Mouse (Mus musculus): Measurements from ENCODE around the gene Cfap100. TPM values are rescaled to one million over a fixed set of nuclear protein-coding genes. Genes with fewer than 3 reads are reported as not detected.

The Cfap100 gene
- polyA plus RNA-seq, 1 experiment from 2014 or later, result 0.40 TPM

DNA sequence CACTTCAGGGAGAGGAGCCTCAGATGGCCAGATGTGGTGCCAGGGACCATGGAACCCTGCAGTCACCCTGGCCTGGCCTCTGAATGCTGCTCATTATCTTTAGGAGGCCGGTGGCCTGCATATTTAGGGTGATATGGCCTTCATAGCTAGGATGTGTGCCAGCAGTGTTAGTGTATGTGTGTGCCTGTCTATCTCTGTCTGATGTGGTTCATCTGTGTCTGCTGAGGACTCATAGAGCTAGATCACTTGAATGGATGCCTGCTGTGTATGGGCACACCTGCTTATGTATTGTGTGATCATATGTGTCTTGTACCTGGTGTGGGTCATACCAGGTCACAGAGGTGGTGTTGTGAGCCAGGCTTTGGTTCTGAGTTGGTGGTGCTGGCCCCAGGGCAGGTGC, 39.6 kb upstream of the Cfap100 start:
- 60% methylated on average over 1 of the region's 1 CpGs for WGBS
- Histone ChIP-seq H3K27me3 (replicated peaks) (no peaks in the 10 kb centered on the region), H3K4me1 (peaks cover 13% of the 10 kb centered on the region; the same call in 1 of the 2 replicates), H3K36me3 (no peaks in the 10 kb centered on the region), H3K9ac (no peak overlapping the region), H3K4me2 (no peak overlapping the region), H3K27ac (no peak overlapping the region), H3K4me3 (replicated peaks) (no peak overlapping the region), H3K9me3 (no peaks in the 10 kb centered on the region)
- no peak for ATAC-seq (ENCODE audit: insufficient read depth, low FRiP score, low read depth)

DNA sequence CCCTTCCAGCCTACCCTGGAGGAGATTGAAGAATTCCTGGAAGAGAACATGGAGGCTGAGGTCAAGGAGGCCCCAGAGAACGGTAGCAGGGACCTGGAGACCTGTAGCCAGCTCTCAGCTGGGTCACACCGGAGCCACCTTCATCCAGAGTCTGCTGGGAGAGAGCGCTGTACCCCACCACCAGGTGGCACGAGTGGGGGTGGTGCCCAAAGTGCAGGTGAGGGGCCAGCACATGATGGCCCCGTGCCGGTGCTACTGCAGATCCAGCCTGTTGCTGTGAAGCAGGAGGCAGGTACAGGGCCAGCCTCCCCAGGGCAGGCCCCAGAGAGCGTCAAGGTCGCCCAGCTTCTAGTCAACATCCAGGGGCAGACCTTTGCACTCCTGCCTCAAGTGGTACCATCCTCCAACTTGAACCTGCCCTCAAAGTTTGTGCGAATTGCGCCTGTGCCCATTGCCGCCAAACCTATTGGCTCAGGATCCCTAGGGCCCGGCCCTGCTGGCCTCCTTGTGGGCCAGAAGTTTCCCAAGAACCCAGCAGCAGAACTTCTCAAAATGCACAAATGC, 38.3 kb upstream of the Cfap100 start:
- Histone ChIP-seq H3K9me3 (no peaks in the 10 kb centered on the region), H3K9ac (no peak overlapping the region), H3K4me1 (peaks cover 19% of the 10 kb centered on the region; the same call in 1 of the 2 replicates), H3K27me3 (replicated peaks) (peaks cover 3% of the 10 kb centered on the region), H3K36me3 (no peaks in the 10 kb centered on the region), H3K4me2 (no peak overlapping the region), H3K4me3 (replicated peaks) (no peak overlapping the region), H3K27ac (no peak overlapping the region)
- WGBS, result 87% methylated on average over 12 of the region's 12 CpGs
- ATAC-seq (ENCODE audit: insufficient read depth, low FRiP score, low read depth), result no peak

DNA sequence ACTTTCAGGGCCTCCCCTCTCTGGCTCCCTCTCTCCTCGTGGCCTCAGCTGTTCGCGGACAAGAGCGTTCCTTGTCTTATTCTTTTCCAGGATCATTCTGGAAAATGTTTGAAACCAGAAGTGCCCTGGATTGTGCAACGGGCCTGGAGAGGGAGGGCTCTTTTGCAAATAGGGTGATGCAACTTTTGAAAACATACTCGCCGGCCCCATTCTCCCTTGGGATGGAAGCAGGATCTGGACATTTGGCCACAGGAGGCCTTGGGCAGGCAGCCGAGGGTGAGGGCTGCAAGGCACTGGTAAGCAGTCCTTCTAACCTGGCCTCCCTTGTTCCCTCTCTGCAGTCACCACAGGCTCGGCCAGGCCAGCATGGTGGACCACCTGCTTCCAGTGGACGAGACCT, 37.5 kb upstream of the Cfap100 start:
- no peak for ATAC-seq (ENCODE audit: insufficient read depth, low FRiP score, low read depth)
- WGBS, result 71% methylated on average over 10 of the region's 10 CpGs
- H3K4me2 ChIP-seq, result no peak overlapping the region
- H3K4me1 ChIP-seq, result peaks cover 17% of the 10 kb centered on the region; the same call in 1 of the 2 replicates
- no peak overlapping the region for H3K27ac ChIP-seq
- H3K27me3 ChIP-seq (replicated peaks), result peaks cover 12% of the 10 kb centered on the region
- no peak overlapping the region for H3K4me3 ChIP-seq (replicated peaks)
- H3K36me3 ChIP-seq, result no peaks in the 10 kb centered on the region
- H3K9me3 ChIP-seq, result no peaks in the 10 kb centered on the region
- no peak overlapping the region for H3K9ac ChIP-seq

- no peak overlapping the region for H3K9ac ChIP-seq
- H3K4me2 ChIP-seq, result no peak overlapping the region
- peaks cover 11% of the 10 kb centered on the region; the same call in 1 of the 2 replicates for H3K4me1 ChIP-seq
- peaks cover 19% of the 10 kb centered on the region for H3K27me3 ChIP-seq (replicated peaks)
- WGBS, result 93% methylated on average over 11 of the region's 11 CpGs
- H3K9me3 ChIP-seq, result no peaks in the 10 kb centered on the region
- H3K36me3 ChIP-seq, result no peaks in the 10 kb centered on the region
- ATAC-seq (ENCODE audit: insufficient read depth, low FRiP score, low read depth), result no peak
- no peak overlapping the region for H3K27ac ChIP-seq
- no peak overlapping the region for H3K4me3 ChIP-seq (replicated peaks)
Measured at GRCm38 (mm10) chr6:90465028-90465640, 36.5 kb upstream of the Cfap100 start.

- ATAC-seq (ENCODE audit: insufficient read depth, low FRiP score, low read depth), result no peak
- no peaks in the 10 kb centered on the region for H3K36me3 ChIP-seq
- peaks cover 11% of the 10 kb centered on the region; the same call in 1 of the 2 replicates for H3K4me1 ChIP-seq
- H3K4me3 ChIP-seq (replicated peaks), result peak overlapping the region; percentile 65
- no peaks in the 10 kb centered on the region for H3K9me3 ChIP-seq
- H3K9ac ChIP-seq, result no peak overlapping the region
- peak overlapping the region; percentile 100 for H3K4me2 ChIP-seq
- WGBS, result 36% methylated on average over 7 of the region's 7 CpGs
- no peak overlapping the region for H3K27ac ChIP-seq
- H3K27me3 ChIP-seq (replicated peaks), result peaks cover 19% of the 10 kb centered on the region
Measured at GRCm38 (mm10) chr6:90463890-90464421, 35.4 kb upstream of the Cfap100 start.

GRCm38 (mm10) chr6:90463228-90463862, 34.7 kb upstream of the Cfap100 start:
- Histone ChIP-seq H3K9ac (peak overlapping the region; percentile 58; the same call in 1 of the 2 replicates), H3K4me1 (peaks cover 11% of the 10 kb centered on the region; the same call in 1 of the 2 replicates), H3K9me3 (no peaks in the 10 kb centered on the region), H3K4me3 (replicated peaks) (peak overlapping the region; percentile 65), H3K4me2 (peak overlapping the region; percentile 100), H3K27ac (peak overlapping the region; percentile 31), H3K36me3 (no peaks in the 10 kb centered on the region), H3K27me3 (replicated peaks) (peaks cover 19% of the 10 kb centered on the region)
- ATAC-seq (ENCODE audit: insufficient read depth, low FRiP score, low read depth), result peak; percentile 89
- WGBS, result under 1% methylated on average over 31 of the region's 31 CpGs

DNA sequence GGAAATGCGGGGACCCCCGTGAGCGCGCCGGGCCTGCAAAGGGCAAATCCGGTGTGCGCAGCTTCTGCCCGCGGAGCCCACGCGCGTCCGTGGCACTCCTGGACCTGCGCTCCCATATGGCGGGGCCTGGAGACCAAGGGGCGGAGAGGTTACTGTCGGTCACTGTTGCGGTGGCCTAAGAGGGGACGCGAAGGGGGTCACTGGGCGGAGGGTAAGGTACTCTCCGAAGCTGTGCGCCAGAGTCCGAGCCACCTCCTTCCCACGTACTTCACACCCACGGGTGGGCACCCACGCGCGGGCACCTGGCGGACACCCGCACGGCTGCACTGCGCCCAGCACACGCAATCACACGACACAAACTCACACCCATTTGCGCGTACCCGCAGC, 34.2 kb upstream of the Cfap100 start:
- Histone ChIP-seq H3K9me3 (no peaks in the 10 kb centered on the region), H3K4me1 (peaks cover 11% of the 10 kb centered on the region; the same call in 1 of the 2 replicates), H3K4me3 (replicated peaks) (peak overlapping the region; percentile 65), H3K27me3 (replicated peaks) (peaks cover 19% of the 10 kb centered on the region), H3K27ac (peak overlapping the region; percentile 31), H3K4me2 (peak overlapping the region; percentile 100), H3K9ac (peak overlapping the region; percentile 58), H3K36me3 (no peaks in the 10 kb centered on the region)
- WGBS, result under 1% methylated on average over 38 of the region's 38 CpGs
- ATAC-seq (ENCODE audit: insufficient read depth, low FRiP score, low read depth), result no peak

DNA sequence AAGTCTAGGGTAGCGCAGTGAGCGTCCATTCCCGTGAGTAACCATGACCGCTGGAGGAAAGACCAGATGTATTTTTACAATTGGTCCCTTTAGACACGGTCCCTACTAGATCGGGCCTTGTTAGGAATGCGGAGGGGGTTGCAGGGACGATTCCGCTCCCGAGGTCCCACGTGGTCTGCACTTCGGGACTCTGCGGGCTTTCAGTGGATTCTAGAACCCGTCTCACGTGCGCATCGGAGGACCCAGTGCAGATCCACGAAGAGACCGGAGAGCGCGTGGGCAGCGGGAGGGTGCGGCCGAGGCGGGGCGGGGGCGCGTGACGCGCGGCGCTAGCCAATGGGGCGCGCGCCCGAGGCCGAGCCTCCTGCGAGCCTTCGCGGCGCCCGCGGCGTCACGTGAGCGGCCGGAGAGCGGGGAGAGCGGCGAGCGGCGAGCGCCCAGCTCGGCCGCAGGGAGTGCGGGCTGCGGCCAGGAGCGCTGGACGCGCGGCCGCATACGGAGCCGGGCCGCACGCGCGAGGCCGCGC, 33.6 kb upstream of the Cfap100 start, which contains the start of gene Klf15:
Klf15 (plus strand) TSS at position 396 of the 526 bp plus-strand sequence.
- WGBS, result under 1% methylated on average over 40 of the region's 70 CpGs
- Histone ChIP-seq H3K9ac (peak within 1 kb of the TSS; percentile 58), H3K4me2 (peak within 1 kb of the TSS; percentile 100), H3K4me3 (replicated peaks) (peak within 1 kb of the TSS; percentile 65), H3K27me3 (replicated peaks) (peaks cover 19% of the 10 kb centered on the region), H3K9me3 (no peaks in the 10 kb centered on the region), H3K4me1 (peaks cover 11% of the 10 kb centered on the region; the same call in 1 of the 2 replicates), H3K27ac (peak within 1 kb of the TSS; percentile 31), H3K36me3 (no peaks in the 10 kb centered on the region)
- ATAC-seq (ENCODE audit: insufficient read depth, low FRiP score, low read depth), result peak; percentile 61

- H3K4me3 ChIP-seq (replicated peaks), result peak overlapping the region; percentile 65
- no peaks in the 10 kb centered on the region for H3K9me3 ChIP-seq
- H3K4me2 ChIP-seq, result peak overlapping the region; percentile 100
- no peak for ATAC-seq (ENCODE audit: insufficient read depth, low FRiP score, low read depth)
- H3K27ac ChIP-seq, result no peak overlapping the region
- H3K36me3 ChIP-seq, result no peaks in the 10 kb centered on the region
- H3K9ac ChIP-seq, result no peak overlapping the region
- H3K27me3 ChIP-seq (replicated peaks), result peaks cover 19% of the 10 kb centered on the region
- WGBS, result 21% methylated on average over 12 of the region's 12 CpGs
- peaks cover 11% of the 10 kb centered on the region; the same call in 1 of the 2 replicates for H3K4me1 ChIP-seq
Measured at GRCm38 (mm10) chr6:90461771-90462170, 33.2 kb upstream of the Cfap100 start.

GRCm38 (mm10) chr6:90461181-90461580, 32.6 kb upstream of the Cfap100 start:
- no peak overlapping the region for H3K9ac ChIP-seq
- 46% methylated on average over 2 of the region's 2 CpGs for WGBS
- no peak overlapping the region for H3K4me2 ChIP-seq
- H3K27me3 ChIP-seq (replicated peaks), result peaks cover 19% of the 10 kb centered on the region
- H3K4me3 ChIP-seq (replicated peaks), result no peak overlapping the region
- no peaks in the 10 kb centered on the region for H3K36me3 ChIP-seq
- H3K4me1 ChIP-seq, result peaks cover 7% of the 10 kb centered on the region; the same call in 1 of the 2 replicates
- no peak overlapping the region for H3K27ac ChIP-seq
- no peak for ATAC-seq (ENCODE audit: insufficient read depth, low FRiP score, low read depth)
- H3K9me3 ChIP-seq, result no peaks in the 10 kb centered on the region

DNA sequence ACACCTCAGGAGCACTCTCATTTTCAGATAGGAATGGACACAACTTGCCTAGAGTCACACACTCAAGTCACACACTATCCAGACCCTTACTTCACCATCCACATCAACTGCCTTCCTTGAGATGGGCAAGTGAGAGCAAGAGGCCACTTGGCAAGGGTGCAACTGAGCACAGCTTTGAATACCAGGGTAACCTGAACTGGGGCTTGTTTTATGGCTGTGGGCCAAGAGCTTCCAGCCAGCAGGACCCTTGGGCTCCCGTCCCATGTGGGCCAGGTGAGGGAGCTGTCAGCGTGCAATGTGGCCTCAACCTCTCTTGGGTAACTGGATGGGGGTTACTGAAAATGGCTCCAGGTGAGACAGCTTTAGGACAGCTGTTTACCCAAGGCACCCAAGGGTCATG, 28.8 kb upstream of the Cfap100 start:
- Histone ChIP-seq H3K4me2 (no peak overlapping the region), H3K27me3 (replicated peaks) (peaks cover 19% of the 10 kb centered on the region), H3K4me1 (no peaks in the 10 kb centered on the region), H3K9me3 (no peaks in the 10 kb centered on the region), H3K27ac (no peak overlapping the region), H3K4me3 (replicated peaks) (no peak overlapping the region), H3K9ac (no peak overlapping the region), H3K36me3 (no peaks in the 10 kb centered on the region)
- WGBS, result 60% methylated on average over 2 of the region's 2 CpGs
- no peak for ATAC-seq (ENCODE audit: insufficient read depth, low FRiP score, low read depth)
